Mouse (Mus musculus) CH12.LX (cell line): ENCODE results near the gene Kdm8. TPM values are rescaled to one million over a fixed set of nuclear protein-coding genes. Genes with fewer than 3 reads are reported as not detected.

Experiments
- DNase-seq: peaks from one replicate; pipeline ENCODE4 v3.0.0-alpha.2; 2013; ENCODE audit errors: extremely low read depth
- H3K27ac ChIP-seq: 2 replicates; pipeline ENCODE4 v1.5.1; 2012; ENCODE audit warnings: low read depth, mild to moderate bottlenecking, control low read depth, moderate library complexity; ENCODE audit not compliant: insufficient read depth
- H3K27me3 ChIP-seq: replicated peaks from 2 replicates; pipeline ENCODE3; 2012; ENCODE audit warnings: inconsistent platforms
- H3K36me3 ChIP-seq, 2 experiments: replicated peaks in 1 of 2; 2 replicates each; pipeline versions ENCODE3 to v1.6.1; 2012; ENCODE audit warnings: inconsistent platforms in 1 of 2, low read length in 1 of 2, mild to moderate bottlenecking in 1 of 2, mixed read lengths in 1 of 2, moderate library complexity in 1 of 2; ENCODE audit not compliant: control insufficient read depth in 1 of 2, insufficient read depth in 1 of 2
- H3K4me1 ChIP-seq, 2 experiments: 2 replicates each; pipeline ENCODE4 v1.6.1; 2012; ENCODE audit warnings: inconsistent platforms in 1 of 2, moderate library complexity in 1 of 2; ENCODE audit not compliant: insufficient read depth in 2 of 2, control insufficient read depth in 1 of 2
- H3K4me2 ChIP-seq: 2 replicates; pipeline ENCODE4 v1.6.1; 2012; ENCODE audit warnings: low read depth, mild to moderate bottlenecking, control low read depth; ENCODE audit not compliant: poor library complexity, insufficient read depth, severe bottlenecking
- H3K4me3 ChIP-seq, 3 experiments: fragments of 150-350 bp in 1 of 3; sonication (generic) in 1 of 3; replicated peaks in 1 of 3; 2 replicates each; pipeline versions ENCODE3 to v1.5.1; 2011 to 2012; ENCODE audit warnings: low read depth in 2 of 3, low read length in 2 of 3, mild to moderate bottlenecking in 2 of 3, moderate library complexity in 2 of 3, control low read depth in 1 of 3, improper control_type of control experiment in 1 of 3, inconsistent platforms in 1 of 3, mixed read lengths in 1 of 3; ENCODE audit not compliant: poor library complexity in 1 of 3
- H3K79me2 ChIP-seq: replicated peaks from 2 replicates; pipeline ENCODE4 v1.6.1; 2012; ENCODE audit warnings: mild to moderate bottlenecking, moderate library complexity; ENCODE audit not compliant: control insufficient read depth, poor library complexity, insufficient read depth, severe bottlenecking; ENCODE audit errors: extremely low read depth
- H3K9ac ChIP-seq: 2 replicates; pipeline ENCODE4 v1.6.1; 2012; ENCODE audit warnings: low read depth, mild to moderate bottlenecking, control low read depth, moderate library complexity; ENCODE audit not compliant: insufficient read depth
- H3K9me3 ChIP-seq: replicated peaks from 2 replicates; pipeline ENCODE3; 2012; ENCODE audit warnings: low read length, inconsistent platforms, mixed read lengths
- BHLHE40 ChIP-seq: IDR thresholded peaks from 2 replicates; pipeline ENCODE4 v1.6.1; 2011; ENCODE audit warnings: mild to moderate bottlenecking, low read depth, low read length, improper control_type of control experiment
- CHD1 ChIP-seq: IDR thresholded peaks from 2 replicates; pipeline ENCODE4 v1.6.1; 2012; ENCODE audit warnings: low read depth, low read length, improper control_type of control experiment, inconsistent platforms
- E2F4 ChIP-seq: IDR thresholded peaks from 2 replicates; pipeline ENCODE4 v1.6.1; 2011; ENCODE audit warnings: low read depth, low read length, improper control_type of control experiment; ENCODE audit not compliant: insufficient replicate concordance
- ELF1 ChIP-seq: IDR thresholded peaks from 2 replicates; pipeline ENCODE4 v1.6.1; 2014; ENCODE audit warnings: low read depth, mild to moderate bottlenecking, inconsistent platforms, low read length, improper control_type of control experiment
- ETS1 ChIP-seq: conservative IDR thresholded peaks from 2 replicates; pipeline ENCODE4 v1.6.1; 2012; ENCODE audit warnings: low read depth, mild to moderate bottlenecking, inconsistent platforms, low read length, improper control_type of control experiment, moderate library complexity
- GABPA ChIP-seq: IDR thresholded peaks from 2 replicates; pipeline ENCODE4 v1.6.1; 2012; ENCODE audit warnings: low read depth, low read length, improper control_type of control experiment, inconsistent platforms; ENCODE audit not compliant: insufficient replicate concordance
- HCFC1 ChIP-seq: IDR thresholded peaks from 2 replicates; pipeline ENCODE4 v1.6.1; 2012; ENCODE audit warnings: low read depth, mild to moderate bottlenecking, inconsistent platforms, low read length, improper control_type of control experiment
- IRF4 ChIP-seq: IDR thresholded peaks from 2 replicates; pipeline ENCODE4 v1.6.1; 2014; ENCODE audit warnings: low read depth, mild to moderate bottlenecking, inconsistent platforms, low read length, improper control_type of control experiment
- JUN ChIP-seq: IDR thresholded peaks from 2 replicates; pipeline ENCODE4 v1.6.1; 2011; ENCODE audit warnings: low read depth, mild to moderate bottlenecking, low read length, improper control_type of control experiment, moderate library complexity; ENCODE audit not compliant: insufficient read depth
- JUND ChIP-seq: conservative IDR thresholded peaks from 2 replicates; pipeline ENCODE4 v1.6.1; 2011; ENCODE audit warnings: low read depth, low read length, improper control_type of control experiment
- MAX ChIP-seq: IDR thresholded peaks from 2 replicates; pipeline ENCODE4 v1.6.1; 2011; ENCODE audit warnings: low read length, improper control_type of control experiment
- MEF2A ChIP-seq: IDR thresholded peaks from 2 replicates; pipeline ENCODE4 v1.6.1; 2014; ENCODE audit warnings: low read depth, mild to moderate bottlenecking, inconsistent platforms, low read length, improper control_type of control experiment, borderline replicate concordance
- MXI1 ChIP-seq: IDR thresholded peaks from 2 replicates; pipeline ENCODE4 v1.6.1; 2011; ENCODE audit warnings: mild to moderate bottlenecking, low read depth, low read length, improper control_type of control experiment
- MYC ChIP-seq: IDR thresholded peaks from 2 replicates; pipeline ENCODE4 v1.6.1; 2011; ENCODE audit warnings: low read depth, mild to moderate bottlenecking, improper control_type of control experiment, low read length
- NRF1 ChIP-seq: IDR thresholded peaks from 2 replicates; pipeline ENCODE4 v1.6.1; 2014; ENCODE audit warnings: low read depth, mild to moderate bottlenecking, inconsistent platforms, low read length, improper control_type of control experiment, moderate library complexity
- POLR2AphosphoS2 ChIP-seq: IDR thresholded peaks from 2 replicates; pipeline ENCODE4 v1.6.1; 2011; ENCODE audit warnings: low read depth, low read length, improper control_type of control experiment
- RAD21 ChIP-seq: IDR thresholded peaks from 2 replicates; pipeline ENCODE4 v1.6.1; 2011; ENCODE audit warnings: low read depth, mild to moderate bottlenecking, low read length, improper control_type of control experiment, moderate library complexity
- RCOR1 ChIP-seq: conservative IDR thresholded peaks from 2 replicates; pipeline ENCODE4 v1.6.1; 2012; ENCODE audit warnings: low read depth, mild to moderate bottlenecking, inconsistent platforms, low read length, improper control_type of control experiment
- SMC3 ChIP-seq: IDR thresholded peaks from 2 replicates; pipeline ENCODE4 v1.6.1; 2011; ENCODE audit warnings: low read depth, low read length, improper control_type of control experiment
- UBTF ChIP-seq: IDR thresholded peaks from 2 replicates; pipeline ENCODE4 v1.6.1; 2012; ENCODE audit warnings: low read depth, mild to moderate bottlenecking, inconsistent platforms, low read length, improper control_type of control experiment, moderate library complexity
- USF1 ChIP-seq: IDR thresholded peaks from 2 replicates; pipeline ENCODE4 v1.6.1; 2014; ENCODE audit warnings: low read depth, mild to moderate bottlenecking, inconsistent platforms, low read length, improper control_type of control experiment
- USF2 ChIP-seq: conservative IDR thresholded peaks from 2 replicates; pipeline ENCODE4 v1.6.1; 2011; ENCODE audit warnings: low read depth, low read length, improper control_type of control experiment
- ZC3H11A ChIP-seq: IDR thresholded peaks from 2 replicates; pipeline ENCODE4 v1.6.1; 2012; ENCODE audit warnings: low read depth, mild to moderate bottlenecking, inconsistent platforms, low read length, improper control_type of control experiment
- ZKSCAN1 ChIP-seq: IDR thresholded peaks from 2 replicates; pipeline ENCODE4 v1.6.1; 2012; ENCODE audit warnings: low read depth, inconsistent platforms, low read length, improper control_type of control experiment, borderline replicate concordance
- ZMIZ1 ChIP-seq: IDR thresholded peaks from 2 replicates; pipeline ENCODE4 v1.6.1; 2012; ENCODE audit warnings: low read depth, mild to moderate bottlenecking, inconsistent platforms, low read length, improper control_type of control experiment
- ZNF384 ChIP-seq: IDR thresholded peaks from 2 replicates; pipeline ENCODE4 v1.6.1; 2012; ENCODE audit warnings: low read depth, low read length, improper control_type of control experiment, inconsistent platforms
- dilution Hi-C: fragments of 300-500 bp; cut with MboI; formaldehyde crosslinking; loops from 2 replicates; pipeline ENCODE4 v1.14.3; 2020; ENCODE audit warnings: low sequenced_read_pairs; ENCODE audit not compliant: extremely low pct_unique_long_range_greater_than_20kb, extremely low pct_ligation_motif_present
- in situ Hi-C: fragments of 300-500 bp; cut with MboI; formaldehyde crosslinking; loops from 3 replicates; pipeline ENCODE4 v1.14.3; 2019; ENCODE audit warnings: low sequenced_read_pairs, low pct_ligation_motif_present, low pct_unique_long_range_greater_than_20kb, mixed read lengths
- polyA plus RNA-seq: library from polyadenylated mRNA; unstranded; fragments of >175 nt; gene quantifications from 2 replicates; pipeline ENCODE4 v1.2.1, GENCODE M21; 2012; ENCODE audit warnings: low read depth; ENCODE audit not compliant: insufficient read length
- total RNA-seq, 2 experiments: library from RNA; depleted of rRNA; stranded (reverse); fragments of 300-350 nt in 1 of 2; fragments of >200 nt in 1 of 2; gene quantifications; 2 replicates each; pipeline ENCODE4 v1.2.3; 2012 to 2014

The Kdm8 gene
- total and polyA plus RNA-seq, 3 experiments = 5.0 to 8.7 (median 6.6) TPM

GRCm38 (mm10) chr7:125423056-125423455, 21.4 kb upstream of the Kdm8 start:
- no peak overlapping the region for H3K27ac ChIP-seq
- no peaks in the 10 kb centered on the region for H3K79me2 ChIP-seq
- peaks cover 4% of the 10 kb centered on the region for H3K9me3 ChIP-seq
- no peak overlapping the region for H3K4me3 ChIP-seq
- in situ Hi-C loops = no loop called here
- no peak overlapping the region for H3K9ac ChIP-seq
- H3K4me2 ChIP-seq = no peak overlapping the region
- H3K27me3 ChIP-seq = peaks cover 19% of the 10 kb centered on the region
- dilution Hi-C loops = no loop called here
- H3K4me1 ChIP-seq = peaks cover 0 to 17% of the 10 kb centered on the region in 2 experiments; a peak in 2 of 4 replicates
- DNase-seq = peak; percentile 14
- H3K36me3 ChIP-seq = no peaks in the 10 kb centered on the region
- TF ChIP-seq USF2 (0 out of 2 replicates have a peak, but pooled peaks have one; percentile 35), MYC (no peak), MEF2A (no peak), GABPA (no peak), JUND (no peak), USF1 (peak; percentile 35; the same call in 1 of the 2 replicates), POLR2AphosphoS2 (no peak)

GRCm38 (mm10) chr7:125427492-125428090, 16.9 kb upstream of the Kdm8 start:
- in situ Hi-C loops = no loop called here

GRCm38 (mm10) chr7:125428381-125428780, 16.1 kb upstream of the Kdm8 start:
- no peak for TF ChIP-seq IRF4
- no peak for TF ChIP-seq GABPA
- TF ChIP-seq ETS1 = no peak
- no peak for TF ChIP-seq MEF2A
- TF ChIP-seq CHD1 = no peak
- TF ChIP-seq JUN = no peak
- no peak for TF ChIP-seq USF2
- TF ChIP-seq ZMIZ1 = no peak
- no peak for TF ChIP-seq UBTF
- TF ChIP-seq ZNF384 = no peak
- TF ChIP-seq RCOR1 = no peak
- no peak for TF ChIP-seq ZKSCAN1
- TF ChIP-seq JUND = no peak
- no peak for TF ChIP-seq MXI1
- dilution Hi-C loops (no loop called here), in situ Hi-C loops (no loop called here)
- Histone ChIP-seq H3K27me3 (peaks cover 38% of the 10 kb centered on the region), H3K9ac (no peak overlapping the region), H3K36me3 (no peaks in the 10 kb centered on the region), H3K4me2 (no peak overlapping the region), H3K79me2 (no peaks in the 10 kb centered on the region), H3K27ac (no peak overlapping the region), H3K4me1 (peaks cover 0 to under 1% of the 10 kb centered on the region in 2 experiments; a peak in 2 of 4 replicates), H3K9me3 (peaks cover 19% of the 10 kb centered on the region), H3K4me3 (no peak overlapping the region)
- no peak for DNase-seq

More at GRCm38 (mm10) chr7:125427492-125428090, 16.9 kb upstream of the Kdm8 start:
- no peak overlapping the region for H3K27ac ChIP-seq
- H3K9ac ChIP-seq = no peak overlapping the region
- peaks cover 0 to 9% of the 10 kb centered on the region in 2 experiments; a peak in 2 of 4 replicates for H3K4me1 ChIP-seq
- peaks cover 17% of the 10 kb centered on the region for H3K9me3 ChIP-seq
- dilution Hi-C loops = no loop called here
- no peak for TF ChIP-seq ELF1
- no peak for TF ChIP-seq USF1
- no peak for TF ChIP-seq HCFC1
- TF ChIP-seq SMC3 = no peak
- TF ChIP-seq ZC3H11A = no peak
- TF ChIP-seq RCOR1 = no peak
- TF ChIP-seq BHLHE40 = no peak
- TF ChIP-seq IRF4 = no peak
- no peak for TF ChIP-seq MAX
- TF ChIP-seq RAD21 = no peak
- no peak for TF ChIP-seq NRF1
- TF ChIP-seq JUND = no peak
- TF ChIP-seq E2F4 = no peak
- no peak overlapping the region for H3K4me2 ChIP-seq
- DNase-seq = no peak
- H3K36me3 ChIP-seq = no peaks in the 10 kb centered on the region
- H3K27me3 ChIP-seq = peaks cover 32% of the 10 kb centered on the region
- H3K79me2 ChIP-seq = no peaks in the 10 kb centered on the region
- no peak overlapping the region for H3K4me3 ChIP-seq
